Mouse (Mus musculus) embryonic facial prominence, embryonic 13.5 days (tissue): ENCODE data around the gene Hsh2d. TPM values are rescaled to one million over a fixed set of nuclear protein-coding genes. Genes with fewer than 3 reads are reported as not detected.
A peak's percentile ranks its signal among the peaks of the same experiment; 100 is the strongest.

Experiments
- ATAC-seq: fragments of 200-750 bp; cut with Nextera tagmentation; 2 replicates; pipeline ENCODE4 v1.8.0; 2017; ENCODE audit warnings: low read depth; ENCODE audit not compliant: insufficient number of reproducible peaks, insufficient read depth, low FRiP score, low TSS enrichment
- H3K27ac ChIP-seq: fragments of 300-500 bp; sonication (generic); 2 replicates; pipeline ENCODE4 v1.5.1; 2015; ENCODE audit warnings: moderate library complexity, mild to moderate bottlenecking, inconsistent platforms
- H3K27me3 ChIP-seq: fragments of 300-500 bp; sonication (generic); 2 replicates; pipeline ENCODE4 v1.6.1; 2015; ENCODE audit warnings: mild to moderate bottlenecking, inconsistent platforms
- H3K36me3 ChIP-seq: fragments of 300-500 bp; sonication (generic); 2 replicates; pipeline ENCODE4 v1.6.1; 2015; ENCODE audit warnings: mild to moderate bottlenecking, inconsistent platforms
- H3K4me1 ChIP-seq: fragments of 300-500 bp; sonication (generic); 2 replicates; pipeline ENCODE4 v1.6.1; 2015; ENCODE audit warnings: inconsistent platforms
- H3K4me2 ChIP-seq: fragments of 300-500 bp; sonication (generic); 2 replicates; pipeline ENCODE4 v1.6.1; 2015; ENCODE audit warnings: moderate library complexity, mild to moderate bottlenecking, inconsistent platforms
- H3K4me3 ChIP-seq: fragments of 300-500 bp; sonication (generic); 2 replicates; pipeline ENCODE4 v1.5.1; 2015; ENCODE audit warnings: mild to moderate bottlenecking, inconsistent platforms
- H3K9ac ChIP-seq: fragments of 300-500 bp; sonication (generic); 2 replicates; pipeline ENCODE4 v1.6.1; 2015; ENCODE audit warnings: mild to moderate bottlenecking, inconsistent platforms
- H3K9me3 ChIP-seq: fragments of 300-500 bp; sonication (generic); 2 replicates; pipeline ENCODE4 v1.6.1; 2016; ENCODE audit warnings: inconsistent platforms
- WGBS: fragments of 180-500 bp; shearing (Covaris S2); methylation state at CpG from one replicate; pipeline ENCODE4 v1.1.7; 2015; ENCODE audit warnings: mixed read lengths; 5-methylcytosine and 5-hydroxymethylcytosine counted together
- polyA plus RNA-seq: library from polyadenylated mRNA; unstranded; fragments of >200 nt; fragmentation: Nextera tagmentation; extraction: Ambion mirVana; gene quantifications from 2 replicates; pipeline ENCODE4 v1.2.1, GENCODE M21; 2015

Gene Hsh2d
- polyA plus RNA-seq, 1 experiment from 2014 or later, result not detected

GRCm38 (mm10) chr8:72220758-72221157 lies 31.3 kb downstream of the Hsh2d start:
- 0 out of 2 replicates have a peak, but pooled peaks have one; percentile 4 for ATAC-seq
- peak overlapping the region; percentile 77 for H3K4me2 ChIP-seq
- H3K4me1 ChIP-seq, result peaks cover 13% of the 10 kb centered on the region
- 87% methylated on average over 4 of the region's 4 CpGs for WGBS
- no peaks in the 10 kb centered on the region for H3K9me3 ChIP-seq
- H3K4me3 ChIP-seq, result peak overlapping the region; percentile 86
- H3K27ac ChIP-seq, result no peak overlapping the region
- H3K36me3 ChIP-seq, result peaks cover 34% of the 10 kb centered on the region
- H3K27me3 ChIP-seq, result no peaks in the 10 kb centered on the region
- no peak overlapping the region for H3K9ac ChIP-seq

GRCm38 (mm10) chr8:72222656-72223055 lies 33.2 kb downstream of the Hsh2d start:
- 91% methylated on average over 5 of the region's 5 CpGs for WGBS

GRCm38 (mm10) chr8:72239499-72240402 lies 50.3 kb downstream of the Hsh2d start, which contains the start of gene Ap1m1:
Gene Ap1m1, plus strand, starts transcription at chr8:72240018.
- Histone ChIP-seq H3K27me3 (no peaks in the 10 kb centered on the region), H3K4me2 (peak within 1 kb of the TSS; percentile 70), H3K4me1 (peaks cover 10% of the 10 kb centered on the region), H3K36me3 (peaks cover 10% of the 10 kb centered on the region; the same call in 1 of the 2 replicates), H3K4me3 (peak within 1 kb of the TSS; percentile 73), H3K9ac (peak within 1 kb of the TSS; percentile 74), H3K27ac (peak within 1 kb of the TSS; percentile 95), H3K9me3 (no peaks in the 10 kb centered on the region)
- WGBS, result 1% methylated on average over 54 of the region's 54 CpGs
- peak; percentile 96 for ATAC-seq

More at GRCm38 (mm10) chr8:72222656-72223055, 33.2 kb downstream of the Hsh2d start:
- H3K36me3 ChIP-seq, result peaks cover 34% of the 10 kb centered on the region
- peaks cover 13% of the 10 kb centered on the region for H3K4me1 ChIP-seq
- no peak overlapping the region for H3K9ac ChIP-seq
- H3K4me3 ChIP-seq, result no peak overlapping the region
- no peaks in the 10 kb centered on the region for H3K27me3 ChIP-seq
- no peak for ATAC-seq
- H3K9me3 ChIP-seq, result no peaks in the 10 kb centered on the region
- no peak overlapping the region for H3K27ac ChIP-seq
- no peak overlapping the region for H3K4me2 ChIP-seq

- 2% methylated on average over 24 of the region's 24 CpGs for WGBS
- Histone ChIP-seq H3K4me1 (peaks cover 10% of the 10 kb centered on the region), H3K4me3 (peak overlapping the region; percentile 73), H3K27me3 (no peaks in the 10 kb centered on the region), H3K9me3 (no peaks in the 10 kb centered on the region), H3K4me2 (peak overlapping the region; percentile 70), H3K36me3 (peaks cover 10% of the 10 kb centered on the region; the same call in 1 of the 2 replicates), H3K9ac (peak overlapping the region; percentile 74), H3K27ac (peak overlapping the region; percentile 95)
- no peak; the same call in 1 of the 2 replicates for ATAC-seq
Measured at GRCm38 (mm10) chr8:72240403-72240763, 50.9 kb downstream of the Hsh2d start.

- no peak for ATAC-seq
- H3K4me1 ChIP-seq, result peaks cover 10% of the 10 kb centered on the region
- peak overlapping the region; percentile 74 for H3K9ac ChIP-seq
- no peaks in the 10 kb centered on the region for H3K27me3 ChIP-seq
- H3K4me2 ChIP-seq, result peak overlapping the region; percentile 70
- no peaks in the 10 kb centered on the region for H3K9me3 ChIP-seq
- H3K4me3 ChIP-seq, result peak overlapping the region; percentile 73
- no peak overlapping the region for H3K27ac ChIP-seq
- 76% methylated on average over 7 of the region's 7 CpGs for WGBS
- H3K36me3 ChIP-seq, result peaks cover 10% of the 10 kb centered on the region; the same call in 1 of the 2 replicates
Measured at GRCm38 (mm10) chr8:72240951-72241350, 51.5 kb downstream of the Hsh2d start.

GRCm38 (mm10) chr8:72242226-72242625 lies 52.8 kb downstream of the Hsh2d start:
- 91% methylated on average over 1 of the region's 1 CpGs for WGBS

GRCm38 (mm10) chr8:72244610-72245009 lies 55.2 kb downstream of the Hsh2d start:
- no peak for ATAC-seq
- peaks cover 10% of the 10 kb centered on the region for H3K4me1 ChIP-seq

More at GRCm38 (mm10) chr8:72242226-72242625, 52.8 kb downstream of the Hsh2d start:
- Histone ChIP-seq H3K4me2 (no peak overlapping the region), H3K27me3 (no peaks in the 10 kb centered on the region), H3K4me3 (no peak overlapping the region), H3K27ac (no peak overlapping the region), H3K9ac (no peak overlapping the region), H3K36me3 (peaks cover 23% of the 10 kb centered on the region), H3K4me1 (peaks cover 10% of the 10 kb centered on the region), H3K9me3 (no peaks in the 10 kb centered on the region)
- no peak for ATAC-seq

More at GRCm38 (mm10) chr8:72244610-72245009, 55.2 kb downstream of the Hsh2d start:
- Histone ChIP-seq H3K9ac (no peak overlapping the region), H3K36me3 (peaks cover 28% of the 10 kb centered on the region), H3K27ac (no peak overlapping the region), H3K27me3 (no peaks in the 10 kb centered on the region), H3K9me3 (no peaks in the 10 kb centered on the region), H3K4me3 (no peak overlapping the region), H3K4me2 (no peak overlapping the region)
- 80% methylated on average over 2 of the region's 2 CpGs for WGBS

Other genes with a start within 250 kb of the Hsh2d start
- 18.9 and 21.3 TPM in 2 replicates for gene Zfp961, start 238.6 kb upstream of the Hsh2d start, polyA plus RNA-seq
- 0.34 and 0.56 TPM in 2 replicates for gene Cyp4f18, start 180.0 kb upstream of the Hsh2d start, polyA plus RNA-seq
- gene Olfr372, start 148.4 kb upstream of the Hsh2d start, polyA plus RNA-seq, result not detected in 2 replicates
- gene Olfr373, start 106.5 kb upstream of the Hsh2d start, polyA plus RNA-seq, result 0.11 TPM in 1 of 2 replicates, not detected in the other
- gene Olfr374, start 82.6 kb upstream of the Hsh2d start, polyA plus RNA-seq, result 0.03 TPM in 2 replicates
- gene Tpm4, start 54.7 kb upstream of the Hsh2d start, polyA plus RNA-seq, result 622 and 634 TPM in 2 replicates
- gene Rab8a, start 28.4 kb upstream of the Hsh2d start, polyA plus RNA-seq, result 132 and 142 TPM in 2 replicates
- gene Cib3, start 23.2 kb downstream of the Hsh2d start, polyA plus RNA-seq, result not detected in 2 replicates
- not detected in 2 replicates for gene Gm11034, start 24.0 kb downstream of the Hsh2d start, polyA plus RNA-seq
- gene Fam32a, start 30.1 kb downstream of the Hsh2d start, polyA plus RNA-seq, result 75.3 and 78.1 TPM in 2 replicates
- 125 and 126 TPM in 2 replicates for gene Ap1m1, start 50.4 kb downstream of the Hsh2d start, polyA plus RNA-seq
- gene Gm10282, start 115.6 kb downstream of the Hsh2d start, polyA plus RNA-seq, result 26.9 and 55.7 TPM in 2 replicates
- gene Klf2, start 129.4 kb downstream of the Hsh2d start, polyA plus RNA-seq, result 5.6 and 5.8 TPM in 2 replicates
- 65.1 and 66.9 TPM in 2 replicates for gene Eps15l1, start 231.8 kb downstream of the Hsh2d start, polyA plus RNA-seq